Mouse (Mus musculus): Measurements from ENCODE around the gene H1foo. TPM values are rescaled to one million over a fixed set of nuclear protein-coding genes. Genes with fewer than 3 reads are reported as not detected.
A peak's percentile ranks its signal among the peaks of the same experiment; 100 is the strongest.

H1foo gene
- polyA plus RNA-seq, 1 experiment from 2014 or later, result not detected

DNA sequence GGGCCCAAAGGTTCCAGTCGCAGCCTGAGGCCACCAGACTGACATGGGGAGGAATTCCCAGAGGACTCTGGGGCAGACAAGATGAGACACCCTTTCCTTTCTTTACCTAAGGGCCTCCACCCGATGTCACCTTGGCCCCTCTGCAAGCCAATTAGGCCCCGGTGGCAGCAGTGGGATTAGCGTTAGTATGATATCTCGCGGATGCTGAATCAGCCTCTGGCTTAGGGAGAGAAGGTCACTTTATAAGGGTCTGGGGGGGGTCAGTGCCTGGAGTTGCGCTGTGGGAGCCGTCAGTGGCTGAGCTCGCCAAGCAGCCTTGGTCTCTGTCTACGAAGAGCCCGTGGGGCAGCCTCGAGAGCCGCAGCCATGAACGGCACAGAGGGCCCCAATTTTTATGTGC, 13.1 kb upstream of the H1foo start, which contains the start of gene Rho:
Rho (plus strand) TSS at position 110 of the 400 bp plus-strand sequence.
- Histone ChIP-seq H3K4me2 (ENCODE audit: low read depth, low read length) (no peak within 1 kb of the TSS), H3K4me1 (ENCODE audit: control insufficient read depth, insufficient read depth, low read length) (no peaks in the 10 kb centered on the region), H3K27me3 (ENCODE audit: control insufficient read depth, insufficient read depth, low read length) (no peaks in the 10 kb centered on the region), H3K27ac (replicated peaks; ENCODE audit: low read depth, low read length) (no peak within 1 kb of the TSS), H3K36me3 (replicated peaks; ENCODE audit: control insufficient read depth, insufficient read depth, low read depth, low read length) (no peaks in the 10 kb centered on the region), H3K9me3 (replicated peaks; ENCODE audit: control insufficient read depth, low read length) (no peaks in the 10 kb centered on the region), H3K9ac (replicated peaks; ENCODE audit: low read length) (no peak within 1 kb of the TSS), H3K4me3 (ENCODE audit: low read depth, low read length) (no peak within 1 kb of the TSS)
- DNase-seq (ENCODE audit: low spot score) (no peak), ATAC-seq (replicated peaks; ENCODE audit: insufficient number of reproducible peaks, low FRiP score, low TSS enrichment, low read depth) (no peak)
- WGBS, result 90% methylated on average over 14 of the region's 14 CpGs

DNA sequence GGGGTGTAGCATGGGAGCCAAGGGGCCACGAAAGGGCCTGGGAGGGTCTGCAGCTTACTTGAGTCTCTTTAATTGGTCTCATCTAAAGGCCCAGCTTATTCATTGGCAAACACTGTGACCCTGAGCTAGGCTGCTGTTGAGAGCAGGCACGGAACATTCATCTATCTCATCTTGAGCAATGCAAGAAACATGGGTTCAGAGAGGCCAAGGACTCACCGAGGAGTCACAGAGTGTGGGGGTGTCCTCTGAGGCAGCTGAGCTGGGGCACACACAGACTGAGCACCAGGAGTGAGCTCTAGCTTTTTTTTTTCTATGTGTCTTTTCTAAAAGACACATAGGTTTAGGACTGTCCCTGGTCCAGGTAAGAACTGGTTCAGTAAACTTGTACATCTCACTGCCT, 12.3 kb upstream of the H1foo start:
- DNase-seq (ENCODE audit: low spot score), result no peak
- H3K4me1 ChIP-seq (ENCODE audit: control insufficient read depth, insufficient read depth, low read length), result no peaks in the 10 kb centered on the region
- no peak overlapping the region for H3K27ac ChIP-seq (replicated peaks; ENCODE audit: low read depth, low read length)
- no peaks in the 10 kb centered on the region for H3K36me3 ChIP-seq (replicated peaks; ENCODE audit: control insufficient read depth, insufficient read depth, low read depth, low read length)
- H3K9ac ChIP-seq (replicated peaks; ENCODE audit: low read length), result no peak overlapping the region
- no peak overlapping the region for H3K4me3 ChIP-seq (ENCODE audit: low read depth, low read length)
- ATAC-seq (replicated peaks; ENCODE audit: insufficient number of reproducible peaks, low FRiP score, low TSS enrichment, low read depth), result no peak
- no peak overlapping the region for H3K4me2 ChIP-seq (ENCODE audit: low read depth, low read length)
- WGBS, result 97% methylated on average over 3 of the region's 3 CpGs
- no peaks in the 10 kb centered on the region for H3K9me3 ChIP-seq (replicated peaks; ENCODE audit: control insufficient read depth, low read length)
- no peaks in the 10 kb centered on the region for H3K27me3 ChIP-seq (ENCODE audit: control insufficient read depth, insufficient read depth, low read length)

DNA sequence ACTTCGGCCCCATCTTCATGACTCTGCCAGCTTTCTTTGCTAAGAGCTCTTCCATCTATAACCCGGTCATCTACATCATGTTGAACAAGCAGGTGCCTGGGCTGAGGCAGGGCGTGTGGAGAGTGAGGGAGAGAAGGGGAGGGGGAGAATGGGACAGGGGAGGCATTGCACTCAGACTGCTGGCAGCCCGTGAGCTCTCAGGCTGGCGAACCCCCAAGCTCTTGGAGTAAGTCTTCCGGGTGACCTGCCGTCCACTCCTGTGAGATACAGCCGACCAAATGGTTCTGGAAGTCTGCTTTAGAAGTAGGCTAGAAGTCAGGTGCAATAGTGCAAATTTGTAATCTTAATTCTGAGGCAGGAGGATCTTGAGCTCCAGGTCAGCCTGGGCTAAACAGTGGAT, 9.2 kb upstream of the H1foo start:
- Histone ChIP-seq H3K4me1 (ENCODE audit: control insufficient read depth, insufficient read depth, low read length) (no peaks in the 10 kb centered on the region), H3K9ac (replicated peaks; ENCODE audit: low read length) (no peak overlapping the region), H3K27ac (replicated peaks; ENCODE audit: low read depth, low read length) (no peak overlapping the region), H3K4me2 (ENCODE audit: low read depth, low read length) (no peak overlapping the region), H3K36me3 (replicated peaks; ENCODE audit: control insufficient read depth, insufficient read depth, low read depth, low read length) (no peaks in the 10 kb centered on the region), H3K9me3 (replicated peaks; ENCODE audit: control insufficient read depth, low read length) (no peaks in the 10 kb centered on the region), H3K27me3 (ENCODE audit: control insufficient read depth, insufficient read depth, low read length) (no peaks in the 10 kb centered on the region), H3K4me3 (ENCODE audit: low read depth, low read length) (no peak overlapping the region)
- 90% methylated on average over 8 of the region's 8 CpGs for WGBS
- DNase-seq (ENCODE audit: low spot score), result no peak
- ATAC-seq (replicated peaks; ENCODE audit: insufficient number of reproducible peaks, low FRiP score, low TSS enrichment, low read depth), result no peak

DNA sequence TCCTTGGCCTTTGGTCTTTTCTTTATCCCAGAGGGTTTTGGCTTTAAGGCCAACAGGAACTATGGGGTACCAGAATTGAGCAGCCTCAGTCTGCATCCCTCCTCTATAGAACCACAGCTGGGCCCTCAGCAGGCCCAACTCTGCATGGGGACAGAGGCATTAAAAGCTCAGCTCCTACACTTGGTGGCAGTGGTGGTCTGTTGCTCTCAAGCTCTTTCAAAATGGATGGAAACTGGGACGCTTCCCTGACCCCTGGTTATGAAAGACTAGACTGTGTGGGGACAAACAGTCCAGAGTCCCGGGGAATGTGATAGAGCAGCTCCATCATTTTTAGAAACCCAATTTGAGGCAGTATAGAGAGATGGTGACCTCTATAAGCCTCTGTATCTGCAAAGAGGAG, 6.7 kb upstream of the H1foo start:
- WGBS, result 86% methylated on average over 2 of the region's 2 CpGs
- Histone ChIP-seq H3K36me3 (replicated peaks; ENCODE audit: control insufficient read depth, insufficient read depth, low read depth, low read length) (no peaks in the 10 kb centered on the region), H3K9ac (replicated peaks; ENCODE audit: low read length) (no peak overlapping the region), H3K27me3 (ENCODE audit: control insufficient read depth, insufficient read depth, low read length) (no peaks in the 10 kb centered on the region), H3K4me2 (ENCODE audit: low read depth, low read length) (no peak overlapping the region), H3K4me3 (ENCODE audit: low read depth, low read length) (no peak overlapping the region), H3K27ac (replicated peaks; ENCODE audit: low read depth, low read length) (no peak overlapping the region), H3K9me3 (replicated peaks; ENCODE audit: control insufficient read depth, low read length) (no peaks in the 10 kb centered on the region), H3K4me1 (ENCODE audit: control insufficient read depth, insufficient read depth, low read length) (no peaks in the 10 kb centered on the region)
- DNase-seq (ENCODE audit: low spot score) (no peak), ATAC-seq (replicated peaks; ENCODE audit: insufficient number of reproducible peaks, low FRiP score, low TSS enrichment, low read depth) (no peak)

GRCm38 (mm10) chr6:115938798-115939197, 5.9 kb upstream of the H1foo start:
- Histone ChIP-seq H3K9ac (replicated peaks; ENCODE audit: low read length) (no peak overlapping the region), H3K4me1 (ENCODE audit: control insufficient read depth, insufficient read depth, low read length) (no peaks in the 10 kb centered on the region), H3K36me3 (replicated peaks; ENCODE audit: control insufficient read depth, insufficient read depth, low read depth, low read length) (no peaks in the 10 kb centered on the region), H3K27ac (replicated peaks; ENCODE audit: low read depth, low read length) (no peak overlapping the region), H3K27me3 (ENCODE audit: control insufficient read depth, insufficient read depth, low read length) (no peaks in the 10 kb centered on the region), H3K4me3 (ENCODE audit: low read depth, low read length) (no peak overlapping the region), H3K9me3 (replicated peaks; ENCODE audit: control insufficient read depth, low read length) (no peaks in the 10 kb centered on the region), H3K4me2 (ENCODE audit: low read depth, low read length) (no peak overlapping the region)
- DNase-seq (ENCODE audit: low spot score) (no peak), ATAC-seq (replicated peaks; ENCODE audit: insufficient number of reproducible peaks, low FRiP score, low TSS enrichment, low read depth) (no peak)
- 56% methylated on average over 1 of the region's 1 CpGs for WGBS

GRCm38 (mm10) chr6:115940603-115941002, 4.1 kb upstream of the H1foo start:
- WGBS, result 82% methylated on average over 1 of the region's 1 CpGs
- no peaks in the 10 kb centered on the region for H3K27me3 ChIP-seq (ENCODE audit: control insufficient read depth, insufficient read depth, low read length)
- H3K27ac ChIP-seq (replicated peaks; ENCODE audit: low read depth, low read length), result no peak overlapping the region
- H3K9me3 ChIP-seq (replicated peaks; ENCODE audit: control insufficient read depth, low read length), result no peaks in the 10 kb centered on the region
- no peak overlapping the region for H3K4me3 ChIP-seq (ENCODE audit: low read depth, low read length)
- no peaks in the 10 kb centered on the region for H3K4me1 ChIP-seq (ENCODE audit: control insufficient read depth, insufficient read depth, low read length)
- H3K4me2 ChIP-seq (ENCODE audit: low read depth, low read length), result no peak overlapping the region
- no peaks in the 10 kb centered on the region for H3K36me3 ChIP-seq (replicated peaks; ENCODE audit: control insufficient read depth, insufficient read depth, low read depth, low read length)
- no peak for ATAC-seq (replicated peaks; ENCODE audit: insufficient number of reproducible peaks, low FRiP score, low TSS enrichment, low read depth)
- no peak for DNase-seq (ENCODE audit: low spot score)
- no peak overlapping the region for H3K9ac ChIP-seq (replicated peaks; ENCODE audit: low read length)

- WGBS, result 12% methylated on average over 6 of the region's 12 CpGs
- Histone ChIP-seq H3K9me3 (replicated peaks; ENCODE audit: control insufficient read depth, low read length) (no peaks in the 10 kb centered on the region), H3K4me2 (ENCODE audit: low read depth, low read length) (no peak overlapping the region), H3K9ac (replicated peaks; ENCODE audit: low read length) (no peak overlapping the region), H3K27me3 (ENCODE audit: control insufficient read depth, insufficient read depth, low read length) (no peaks in the 10 kb centered on the region), H3K36me3 (replicated peaks; ENCODE audit: control insufficient read depth, insufficient read depth, low read depth, low read length) (no peaks in the 10 kb centered on the region), H3K4me3 (ENCODE audit: low read depth, low read length) (no peak overlapping the region), H3K27ac (replicated peaks; ENCODE audit: low read depth, low read length) (no peak overlapping the region), H3K4me1 (ENCODE audit: control insufficient read depth, insufficient read depth, low read length) (no peaks in the 10 kb centered on the region)
- DNase-seq (ENCODE audit: low spot score), result peak; percentile 26
- no peak for ATAC-seq (replicated peaks; ENCODE audit: insufficient number of reproducible peaks, low FRiP score, low TSS enrichment, low read depth)
These were observed 3.6 kb upstream of the H1foo start for GRCm38 (mm10) chr6:115941128-115941527.

DNA sequence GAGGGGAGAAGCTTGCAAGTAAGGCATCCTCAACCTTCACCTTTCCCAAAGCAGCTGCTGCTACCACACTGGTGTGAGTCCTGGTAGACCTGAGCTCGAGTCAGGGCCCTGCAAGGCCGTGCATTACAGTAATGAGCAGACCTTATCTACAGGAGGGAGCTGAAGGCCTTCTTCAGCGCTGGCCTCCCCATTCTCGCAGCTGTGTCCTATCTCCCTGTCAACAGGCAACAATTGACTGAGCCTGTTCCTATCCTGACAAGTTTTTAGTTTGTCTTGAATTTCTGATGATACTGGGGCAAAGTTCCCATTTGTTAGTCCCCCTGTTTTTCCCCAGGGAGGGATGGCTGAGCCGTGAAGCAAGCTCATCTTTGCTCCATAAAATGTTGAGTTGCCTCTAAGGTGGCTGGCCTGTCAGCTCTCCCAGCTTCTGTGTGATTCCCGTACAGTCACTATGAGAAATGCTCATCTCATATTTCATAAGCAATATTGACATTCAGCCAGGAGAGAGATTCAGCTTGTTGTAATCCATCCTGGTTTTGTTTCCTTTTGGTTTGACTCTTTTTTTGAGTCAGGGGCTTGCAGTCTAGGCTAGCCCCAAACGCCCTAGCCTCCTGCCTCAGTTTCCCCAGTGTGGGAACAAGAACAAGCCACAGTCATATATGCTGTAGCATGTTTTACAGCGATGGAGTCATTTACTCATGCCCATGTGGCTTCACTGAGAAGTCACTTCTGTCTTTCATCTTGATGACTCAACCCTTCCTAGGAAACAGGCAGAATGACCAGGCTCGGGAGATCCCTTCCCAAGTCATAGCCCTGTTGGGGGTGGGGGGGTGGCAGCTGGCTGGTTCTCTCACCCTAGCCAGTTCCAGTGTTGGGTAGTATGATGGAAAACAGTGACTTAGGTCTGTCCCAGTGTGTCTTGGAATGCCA, 975 bp upstream of the H1foo start:
- H3K36me3 ChIP-seq (replicated peaks; ENCODE audit: control insufficient read depth, insufficient read depth, low read depth, low read length), result no peaks in the 10 kb centered on the region
- ATAC-seq (replicated peaks; ENCODE audit: insufficient number of reproducible peaks, low FRiP score, low TSS enrichment, low read depth) (no peak), DNase-seq (ENCODE audit: low spot score) (no peak)
- 84% methylated on average over 9 of the region's 9 CpGs for WGBS
- H3K4me3 ChIP-seq (ENCODE audit: low read depth, low read length), result no peak overlapping the region
- no peak overlapping the region for H3K27ac ChIP-seq (replicated peaks; ENCODE audit: low read depth, low read length)
- H3K27me3 ChIP-seq (ENCODE audit: control insufficient read depth, insufficient read depth, low read length), result no peaks in the 10 kb centered on the region
- H3K4me2 ChIP-seq (ENCODE audit: low read depth, low read length), result no peak overlapping the region
- no peaks in the 10 kb centered on the region for H3K4me1 ChIP-seq (ENCODE audit: control insufficient read depth, insufficient read depth, low read length)
- H3K9ac ChIP-seq (replicated peaks; ENCODE audit: low read length), result no peak overlapping the region
- no peaks in the 10 kb centered on the region for H3K9me3 ChIP-seq (replicated peaks; ENCODE audit: control insufficient read depth, low read length)
